Mouse (Mus musculus) hindbrain, embryonic 16.5 days (tissue): ENCODE measurements around the gene Dpm3. TPM values are rescaled to one million over a fixed set of nuclear protein-coding genes. Genes with fewer than 3 reads are reported as not detected.

ENCODE experiments used
- ATAC-seq: fragments of 200-750 bp; cut with Nextera tagmentation; 2 replicates; pipeline ENCODE4 v1.8.0; 2017; ENCODE audit warnings: moderate TSS enrichment, moderate library complexity
- H3K27ac ChIP-seq: fragments of 300-500 bp; sonication (generic); 2 replicates; pipeline ENCODE4 v1.5.1; 2014; ENCODE audit warnings: low read depth, mild to moderate bottlenecking, control low read depth, low read length, moderate library complexity
- H3K27me3 ChIP-seq: fragments of 300-500 bp; sonication (generic); replicated peaks from 2 replicates; pipeline ENCODE4 v1.6.1; 2014; ENCODE audit warnings: low read length; ENCODE audit not compliant: control insufficient read depth, insufficient read depth
- H3K36me3 ChIP-seq: fragments of 300-500 bp; sonication (generic); 2 replicates; pipeline ENCODE4 v1.6.1; 2014; ENCODE audit warnings: mild to moderate bottlenecking, low read length, moderate library complexity, mixed read lengths; ENCODE audit not compliant: control insufficient read depth, insufficient read depth
- H3K4me1 ChIP-seq: fragments of 300-500 bp; sonication (generic); 2 replicates; pipeline ENCODE4 v1.6.1; 2014; ENCODE audit warnings: low read depth, low read length; ENCODE audit not compliant: control insufficient read depth, insufficient read depth
- H3K4me2 ChIP-seq: fragments of 300-500 bp; sonication (generic); 2 replicates; pipeline ENCODE4 v1.6.1; 2014; ENCODE audit warnings: mild to moderate bottlenecking, low read length, control low read depth, moderate library complexity
- H3K4me3 ChIP-seq: fragments of 300-500 bp; sonication (generic); 2 replicates; pipeline ENCODE4 v1.5.1; 2014; ENCODE audit warnings: mild to moderate bottlenecking, low read length, control low read depth, moderate library complexity
- H3K9ac ChIP-seq: fragments of 300-500 bp; sonication (generic); 2 replicates; pipeline ENCODE4 v1.6.1; 2014; ENCODE audit warnings: low read depth, mild to moderate bottlenecking, control low read depth, low read length, moderate library complexity
- H3K9me3 ChIP-seq: fragments of 300-500 bp; sonication (generic); 2 replicates; pipeline ENCODE4 v1.6.1; 2014; ENCODE audit warnings: mild to moderate bottlenecking, low read length, moderate library complexity; ENCODE audit not compliant: control insufficient read depth
- WGBS: fragments of 180-500 bp; shearing (Covaris S2); extraction: QIAGEN DNeasy Blood & Tissue Kit; methylation state at CpG from one replicate; pipeline ENCODE4 v1.1.7; 2014; 5-methylcytosine and 5-hydroxymethylcytosine counted together
- polyA plus RNA-seq: library from polyadenylated mRNA; unstranded; fragments of >200 nt; fragmentation: Nextera tagmentation; extraction: Ambion mirVana; gene quantifications from 2 replicates; pipeline ENCODE4 v1.2.1, GENCODE M21; 2015

Dpm3 gene
- polyA plus RNA-seq, 1 experiment from 2014 or later, result 79.8 TPM

DNA sequence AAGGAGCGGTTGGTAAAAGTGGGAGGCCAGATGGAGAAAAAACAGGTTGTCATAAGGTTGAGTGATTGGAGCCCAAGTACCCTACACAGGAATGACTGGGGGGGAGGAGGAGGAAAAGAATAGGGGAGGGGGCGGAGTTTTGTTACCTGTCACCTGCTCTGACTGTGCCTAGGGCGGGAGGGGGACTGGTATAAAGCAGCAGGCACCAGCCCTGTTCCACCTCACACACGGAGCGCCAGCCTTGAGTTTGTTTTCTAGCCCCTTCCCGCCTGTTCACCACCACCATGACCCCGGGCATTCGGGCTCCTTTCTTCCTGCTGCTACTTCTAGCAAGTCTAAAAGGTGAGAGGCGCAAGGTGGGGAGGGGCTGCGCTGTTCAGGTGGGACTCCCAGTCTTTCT, 30.3 kb upstream of the Dpm3 start, which contains the start of gene Muc1:
Gene Muc1 (plus strand): TSS at position 222 of the 400 bp plus-strand sequence.
- H3K27ac ChIP-seq, result peak within 1 kb of the TSS; percentile 36
- peak within 1 kb of the TSS; percentile 48 for H3K4me3 ChIP-seq
- no peaks in the 10 kb centered on the region for H3K9me3 ChIP-seq
- H3K4me2 ChIP-seq, result peak within 1 kb of the TSS; percentile 75
- H3K4me1 ChIP-seq, result peaks cover 44% of the 10 kb centered on the region
- 29% methylated on average over 10 of the region's 10 CpGs for WGBS
- no peak for ATAC-seq
- H3K9ac ChIP-seq, result peak within 1 kb of the TSS; percentile 51
- H3K36me3 ChIP-seq, result peaks cover 8% of the 10 kb centered on the region
- no peaks in the 10 kb centered on the region for H3K27me3 ChIP-seq

DNA sequence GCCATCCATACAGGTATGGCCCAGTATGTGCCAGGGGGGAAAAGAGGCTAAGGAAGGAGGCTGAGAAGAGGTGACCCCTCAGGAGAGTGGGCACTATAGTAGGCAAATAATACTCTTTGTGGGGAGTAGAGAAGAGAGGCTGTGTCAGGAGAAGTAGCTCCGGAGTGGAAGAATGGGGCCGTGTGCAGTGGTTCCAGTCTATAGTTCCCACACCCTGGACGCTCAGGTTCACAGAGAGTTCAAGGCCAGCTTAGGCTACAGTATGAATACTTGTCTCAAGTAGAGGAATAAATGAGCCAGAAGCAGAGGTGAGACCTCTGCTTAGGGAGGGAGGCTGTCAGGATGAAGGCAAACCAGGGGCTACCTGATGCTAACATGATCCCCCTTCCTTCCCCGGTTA, 29.9 kb upstream of the Dpm3 start:
- Histone ChIP-seq H3K36me3 (peaks cover 12% of the 10 kb centered on the region), H3K9ac (no peak overlapping the region), H3K4me2 (no peak overlapping the region), H3K9me3 (no peaks in the 10 kb centered on the region), H3K27me3 (no peaks in the 10 kb centered on the region), H3K4me1 (peaks cover 40% of the 10 kb centered on the region), H3K4me3 (no peak overlapping the region), H3K27ac (no peak overlapping the region)
- whole genome bisulfite sequencing, result 64% methylated on average over 4 of the region's 4 CpGs
- no peak for ATAC-seq

DNA sequence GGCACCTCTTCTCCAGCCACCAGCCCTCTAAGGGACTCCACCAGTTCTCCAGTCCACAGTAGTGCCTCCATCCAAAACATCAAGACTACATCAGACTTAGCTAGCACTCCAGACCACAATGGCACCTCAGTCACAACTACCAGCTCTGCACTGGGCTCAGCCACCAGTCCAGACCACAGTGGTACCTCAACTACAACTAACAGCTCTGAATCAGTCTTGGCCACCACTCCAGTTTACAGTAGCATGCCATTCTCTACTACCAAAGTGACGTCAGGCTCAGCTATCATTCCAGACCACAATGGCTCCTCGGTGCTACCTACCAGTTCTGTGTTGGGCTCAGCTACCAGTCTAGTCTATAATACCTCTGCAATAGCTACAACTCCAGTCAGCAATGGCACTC, 28.6 kb upstream of the Dpm3 start:
- peaks cover 22% of the 10 kb centered on the region for H3K36me3 ChIP-seq
- no peak for ATAC-seq
- H3K27me3 ChIP-seq, result no peaks in the 10 kb centered on the region
- no peak overlapping the region for H3K9ac ChIP-seq
- H3K4me3 ChIP-seq, result no peak overlapping the region
- H3K4me2 ChIP-seq, result no peak overlapping the region
- H3K9me3 ChIP-seq, result no peaks in the 10 kb centered on the region
- no peak overlapping the region for H3K27ac ChIP-seq
- WGBS, result 91% methylated on average over 2 of the region's 2 CpGs
- peaks cover 28% of the 10 kb centered on the region for H3K4me1 ChIP-seq

GRCm38 (mm10) chr3:89231345-89231744, 27.8 kb upstream of the Dpm3 start:
- no peak overlapping the region for H3K27ac ChIP-seq
- WGBS, result 75% methylated on average over 7 of the region's 7 CpGs
- no peak overlapping the region for H3K9ac ChIP-seq
- ATAC-seq, result no peak
- H3K4me3 ChIP-seq, result no peak overlapping the region
- no peaks in the 10 kb centered on the region for H3K27me3 ChIP-seq
- H3K9me3 ChIP-seq, result no peaks in the 10 kb centered on the region
- H3K36me3 ChIP-seq, result peaks cover 24% of the 10 kb centered on the region
- peaks cover 26% of the 10 kb centered on the region for H3K4me1 ChIP-seq
- H3K4me2 ChIP-seq, result no peak overlapping the region

DNA sequence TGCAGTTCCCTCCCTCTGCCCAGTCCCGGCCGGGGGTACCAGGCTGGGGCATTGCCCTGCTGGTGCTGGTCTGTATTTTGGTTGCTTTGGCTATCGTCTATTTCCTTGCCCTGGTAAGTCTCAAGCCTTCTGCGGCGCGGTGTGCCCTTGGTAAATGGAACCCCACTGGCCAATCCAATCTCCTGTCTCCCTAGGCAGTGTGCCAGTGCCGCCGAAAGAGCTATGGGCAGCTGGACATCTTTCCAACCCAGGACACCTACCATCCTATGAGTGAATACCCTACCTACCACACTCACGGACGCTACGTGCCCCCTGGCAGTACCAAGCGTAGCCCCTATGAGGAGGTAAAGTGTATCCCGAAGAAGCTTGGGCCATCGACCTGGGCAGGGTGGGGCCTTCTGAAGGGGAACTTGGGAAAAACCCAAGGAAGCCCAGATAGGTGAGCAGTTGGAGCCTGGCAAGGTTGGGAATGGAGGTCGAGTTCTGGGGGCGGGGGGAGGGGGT, 27.3 kb upstream of the Dpm3 start:
- WGBS, result 77% methylated on average over 16 of the region's 16 CpGs

DNA sequence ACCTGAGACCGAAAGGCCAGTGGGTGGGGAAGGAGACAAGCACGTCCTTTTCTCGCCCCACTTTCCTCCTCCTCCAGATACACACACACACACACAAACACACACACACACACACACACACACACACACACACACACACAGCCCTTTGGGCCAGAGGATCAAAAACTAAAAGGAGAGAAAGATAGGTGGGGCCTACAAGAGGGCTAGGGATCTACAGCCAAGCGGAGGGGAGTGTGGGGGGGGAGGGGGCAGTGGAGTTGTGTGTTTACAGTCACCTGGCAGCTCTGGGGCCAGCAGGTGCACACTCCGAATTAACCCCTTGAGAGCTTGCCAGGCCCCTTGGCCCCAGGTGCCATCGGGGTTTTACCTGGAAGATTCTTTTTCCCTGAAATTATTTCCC, 26.5 kb upstream of the Dpm3 start:
- Histone ChIP-seq H3K9ac (no peak overlapping the region), H3K27ac (no peak overlapping the region), H3K36me3 (peaks cover 35% of the 10 kb centered on the region), H3K4me1 (peaks cover 14% of the 10 kb centered on the region), H3K9me3 (no peaks in the 10 kb centered on the region), H3K4me3 (no peak overlapping the region), H3K4me2 (no peak overlapping the region), H3K27me3 (no peaks in the 10 kb centered on the region)
- ATAC-seq, result no peak
- 80% methylated on average over 6 of the region's 6 CpGs for WGBS

More for the DNA sequence above, 27.3 kb upstream of the Dpm3 start:
- H3K4me3 ChIP-seq, result no peak overlapping the region
- no peak for ATAC-seq
- H3K27ac ChIP-seq, result no peak overlapping the region
- no peak overlapping the region for H3K4me2 ChIP-seq
- H3K27me3 ChIP-seq, result no peaks in the 10 kb centered on the region
- H3K9me3 ChIP-seq, result no peaks in the 10 kb centered on the region
- H3K36me3 ChIP-seq, result peaks cover 29% of the 10 kb centered on the region
- H3K9ac ChIP-seq, result no peak overlapping the region
- H3K4me1 ChIP-seq, result peaks cover 22% of the 10 kb centered on the region

- H3K36me3 ChIP-seq, result peaks cover 44% of the 10 kb centered on the region
Measured at GRCm38 (mm10) chr3:89233562-89234110, 25.5 kb upstream of the Dpm3 start.

GRCm38 (mm10) chr3:89236516-89236915, 22.6 kb upstream of the Dpm3 start:
- Histone ChIP-seq H3K9ac (no peak overlapping the region), H3K4me3 (no peak overlapping the region), H3K27me3 (no peaks in the 10 kb centered on the region), H3K36me3 (peaks cover 64% of the 10 kb centered on the region), H3K4me2 (no peak overlapping the region), H3K4me1 (no peaks in the 10 kb centered on the region; the same call in 1 of the 2 replicates), H3K27ac (no peak overlapping the region), H3K9me3 (no peaks in the 10 kb centered on the region)
- WGBS, result 96% methylated on average over 10 of the region's 10 CpGs
- no peak for ATAC-seq

More at GRCm38 (mm10) chr3:89233562-89234110, 25.5 kb upstream of the Dpm3 start:
- no peak for ATAC-seq
- Histone ChIP-seq H3K27ac (no peak overlapping the region), H3K4me1 (peaks cover 4% of the 10 kb centered on the region), H3K4me2 (no peak overlapping the region), H3K4me3 (no peak overlapping the region), H3K9me3 (no peaks in the 10 kb centered on the region), H3K9ac (no peak overlapping the region), H3K27me3 (no peaks in the 10 kb centered on the region)
- 74% methylated on average over 14 of the region's 14 CpGs for WGBS

GRCm38 (mm10) chr3:89237682-89238081, 21.5 kb upstream of the Dpm3 start:
- H3K27me3 ChIP-seq, result no peaks in the 10 kb centered on the region
- no peaks in the 10 kb centered on the region for H3K9me3 ChIP-seq
- no peak for ATAC-seq
- H3K4me1 ChIP-seq, result peaks cover 5% of the 10 kb centered on the region; the same call in 1 of the 2 replicates
- H3K4me2 ChIP-seq, result no peak overlapping the region
- H3K4me3 ChIP-seq, result no peak overlapping the region
- no peak overlapping the region for H3K27ac ChIP-seq
- peaks cover 73% of the 10 kb centered on the region for H3K36me3 ChIP-seq
- no peak overlapping the region for H3K9ac ChIP-seq
- WGBS, result 92% methylated on average over 21 of the region's 21 CpGs
